8 mouse cellular contexts compared by ENCODE assay signal in genomic region chr14:41087509-41087908, GRCm38 (mm10). TPM values are rescaled to one million over a fixed set of nuclear protein-coding genes. Genes with fewer than 3 reads are reported as not detected.
DNase-seq lines count a peak whose midpoint lies in the region; ATAC-seq and TF ChIP-seq lines count a peak whose summit lies in the region.

No protein-coding gene starts in this region.

- H3K27ac ChIP-seq in forebrain, embryonic 11.5 days (ENCODE audit: low read depth, low read length) = no peak overlapping the region
- H3K27ac ChIP-seq in forebrain, embryonic 15.5 days (replicated peaks) = no peak overlapping the region
- no peak overlapping the region for H3K27ac ChIP-seq in small intestine, adult 2 months (ENCODE audit: insufficient read depth, low read depth, low read length)
- H3K27ac ChIP-seq in intestine, embryonic 15.5 days = no peak overlapping the region

- no peaks in the 10 kb centered on the region for H3K9me3 ChIP-seq in forebrain, embryonic 11.5 days (ENCODE audit: control insufficient read depth, low read length)
- H3K9me3 ChIP-seq in forebrain, embryonic 15.5 days = no peaks in the 10 kb centered on the region
- H3K9me3 ChIP-seq in intestine, embryonic 15.5 days = no peaks in the 10 kb centered on the region

- H3K4me3 ChIP-seq in forebrain, embryonic 11.5 days (ENCODE audit: low read depth, low read length) = no peak overlapping the region
- no peak overlapping the region for H3K4me3 ChIP-seq in forebrain, embryonic 15.5 days
- H3K4me3 ChIP-seq in small intestine, adult 2 months (ENCODE audit: low read depth, low read length) = no peak overlapping the region
- no peak overlapping the region for H3K4me3 ChIP-seq in intestine, embryonic 15.5 days (replicated peaks)

- no peak for TF ChIP-seq POLR2A in small intestine, adult 2 months (IDR thresholded peaks at IDR 0.05; ENCODE audit: low read depth, low read length)

- H3K4me2 ChIP-seq in forebrain, embryonic 11.5 days (ENCODE audit: low read depth, low read length, severe bottlenecking) = no peak overlapping the region
- no peak overlapping the region for H3K4me2 ChIP-seq in forebrain, embryonic 15.5 days (replicated peaks)
- H3K4me2 ChIP-seq in intestine, embryonic 15.5 days (replicated peaks) = no peak overlapping the region

- no peaks in the 10 kb centered on the region for H3K36me3 ChIP-seq in forebrain, embryonic 11.5 days (ENCODE audit: control insufficient read depth, insufficient read depth, low read length)
- H3K36me3 ChIP-seq in forebrain, embryonic 15.5 days = no peaks in the 10 kb centered on the region
- no peaks in the 10 kb centered on the region for H3K36me3 ChIP-seq in small intestine, adult 2 months (ENCODE audit: control insufficient read depth, insufficient read depth, low read length)
- H3K36me3 ChIP-seq in intestine, embryonic 15.5 days = no peaks in the 10 kb centered on the region

- H3K4me1 ChIP-seq in forebrain, embryonic 11.5 days (replicated peaks; ENCODE audit: control insufficient read depth, insufficient read depth, low read length) = no peaks in the 10 kb centered on the region
- no peaks in the 10 kb centered on the region for H3K4me1 ChIP-seq in forebrain, embryonic 15.5 days
- H3K4me1 ChIP-seq in small intestine, adult 2 months (ENCODE audit: control insufficient read depth, insufficient read depth, insufficient read length, low read length) = no peaks in the 10 kb centered on the region
- no peaks in the 10 kb centered on the region for H3K4me1 ChIP-seq in intestine, embryonic 15.5 days (replicated peaks)

- ATAC-seq in forebrain, embryonic 11.5 days (replicated peaks; ENCODE audit: low FRiP score) = peak; percentile 33; the same call in 1 of the 2 replicates
- ATAC-seq in forebrain, embryonic 15.5 days (replicated peaks) = no peak
- no peak for ATAC-seq in intestine, embryonic 15.5 days

- H3K9ac ChIP-seq in forebrain, embryonic 11.5 days (ENCODE audit: low read length) = no peak overlapping the region
- H3K9ac ChIP-seq in forebrain, embryonic 15.5 days (replicated peaks) = no peak overlapping the region
- H3K9ac ChIP-seq in intestine, embryonic 15.5 days = no peak overlapping the region

- WGBS in forebrain, embryonic 11.5 days = 75% methylated on average over 1 of the region's 1 CpGs
- 76% methylated on average over 1 of the region's 1 CpGs for WGBS in forebrain, embryonic 15.5 days
- 77% methylated on average over 1 of the region's 1 CpGs for WGBS in small intestine, adult 2 months
- WGBS in intestine, embryonic 15.5 days = 92% methylated on average over 1 of the region's 1 CpGs

- peak; percentile 42; the same call in 1 of the 2 replicates for TF ChIP-seq CTCF in small intestine, adult 2 months (IDR thresholded peaks at IDR 0.05; ENCODE audit: extremely low read depth, insufficient read length, insufficient replicate concordance, low read depth, low read length)

- DNase-seq in forebrain, embryonic 11.5 days (ENCODE audit: low spot score) = no peak
- peak; percentile 16 for DNase-seq in right cerebral cortex, postnatal 14 days
- DNase-seq in right cerebral cortex, postnatal 36 days (ENCODE audit: low spot score in 2 of 2) = no peak
- DNase-seq in embryo, embryonic 10.5 days (ENCODE audit: low spot score) = peak; percentile 31
- DNase-seq in testis, postnatal 10 days (ENCODE audit: low spot score) = no peak

- no peaks in the 10 kb centered on the region for H3K27me3 ChIP-seq in forebrain, embryonic 11.5 days (ENCODE audit: control insufficient read depth, insufficient read depth, low read length)
- no peaks in the 10 kb centered on the region for H3K27me3 ChIP-seq in forebrain, embryonic 15.5 days
- no peaks in the 10 kb centered on the region; the same call in 1 of the 2 replicates for H3K27me3 ChIP-seq in small intestine, adult 2 months (ENCODE audit: control insufficient read depth, insufficient read depth, low read length)
- no peaks in the 10 kb centered on the region for H3K27me3 ChIP-seq in intestine, embryonic 15.5 days (replicated peaks)

RNA-seq across cellular contexts. Expression of gene Dydc1, which starts 14.8 kb away (rescaled TPM):
- not detected in 2 replicates for polyA plus RNA-seq in forebrain, embryonic 11.5 days (2014; fragmentation: Nextera tagmentation; extraction: Ambion mirVana)
- polyA plus RNA-seq in forebrain, embryonic 15.5 days (2015; fragmentation: Nextera tagmentation; extraction: Ambion mirVana) = 0.22 TPM in 1 of 2 replicates, not detected in the other
- not detected in 2 replicates for polyA plus RNA-seq in small intestine, adult 2 months (2012; rRNA removed)
- not detected in 2 replicates for polyA plus RNA-seq in intestine, embryonic 15.5 days (2015; fragmentation: Nextera tagmentation; extraction: Ambion mirVana)

RNA-seq across cellular contexts. Expression of gene Mat1a, which starts 17.3 kb away (rescaled TPM):
- polyA plus RNA-seq in forebrain, embryonic 11.5 days (2014; fragmentation: Nextera tagmentation; extraction: Ambion mirVana) = not detected in 2 replicates
- not detected in 2 replicates for polyA plus RNA-seq in forebrain, embryonic 15.5 days (2015; fragmentation: Nextera tagmentation; extraction: Ambion mirVana)
- 2.5 TPM in 1 of 2 replicates, not detected in the other for polyA plus RNA-seq in small intestine, adult 2 months (2012; rRNA removed)
- 3.5 and 6.7 TPM in 2 replicates for polyA plus RNA-seq in intestine, embryonic 15.5 days (2015; fragmentation: Nextera tagmentation; extraction: Ambion mirVana)

RNA-seq across cellular contexts. Expression of gene Dydc2, which starts 18.5 kb away (rescaled TPM):
- 0.24 and 0.57 TPM in 2 replicates for polyA plus RNA-seq in forebrain, embryonic 11.5 days (2014; fragmentation: Nextera tagmentation; extraction: Ambion mirVana)
- 0.70 and 1.0 TPM in 2 replicates for polyA plus RNA-seq in forebrain, embryonic 15.5 days (2015; fragmentation: Nextera tagmentation; extraction: Ambion mirVana)
- not detected in 2 replicates for polyA plus RNA-seq in small intestine, adult 2 months (2012; rRNA removed)
- 0.42 TPM in 1 of 2 replicates, not detected in the other for polyA plus RNA-seq in intestine, embryonic 15.5 days (2015; fragmentation: Nextera tagmentation; extraction: Ambion mirVana)

RNA-seq across cellular contexts. Expression of gene Sftpa1, which starts 44.1 kb away (rescaled TPM):
- not detected in 2 replicates for polyA plus RNA-seq in forebrain, embryonic 11.5 days (2014; fragmentation: Nextera tagmentation; extraction: Ambion mirVana)
- polyA plus RNA-seq in forebrain, embryonic 15.5 days (2015; fragmentation: Nextera tagmentation; extraction: Ambion mirVana) = not detected in 2 replicates
- not detected in 2 replicates for polyA plus RNA-seq in small intestine, adult 2 months (2012; rRNA removed)
- polyA plus RNA-seq in intestine, embryonic 15.5 days (2015; fragmentation: Nextera tagmentation; extraction: Ambion mirVana) = 0.06 TPM in 1 of 2 replicates, not detected in the other

Comparison
In these comparisons a context has a peak if more than half of its experiments do, and no peak if none do; other contexts are left out.
1. DNase-seq: peak in right cerebral cortex, postnatal 14 days (single experiment) and embryo, embryonic 10.5 days (single experiment); none in forebrain, embryonic 11.5 days (single experiment), right cerebral cortex, postnatal 36 days (0 of 2) and testis, postnatal 10 days (single experiment).